Mouse (Mus musculus) liver, adult 2 months (tissue): ENCODE measurements around the gene Atxn7l1. TPM values are rescaled to one million over a fixed set of nuclear protein-coding genes. Genes with fewer than 3 reads are reported as not detected.

Experiments used
- DNase-seq: peaks from one replicate; pipeline ENCODE4 v3.0.0-alpha.2; 2011; ENCODE audit warnings: low read depth, low spot score; ENCODE audit errors: extremely low read depth
- H3K27ac ChIP-seq: fragments of 200-500 bp; replicated peaks from 2 replicates; pipeline ENCODE4 v1.5.1; 2012; ENCODE audit warnings: low read depth, mild to moderate bottlenecking, control low read depth, inconsistent platforms, low read length; ENCODE audit not compliant: insufficient read depth
- H3K27me3 ChIP-seq: fragments of 200-500 bp; 2 replicates; pipeline ENCODE4 v1.6.1; 2012; ENCODE audit warnings: mild to moderate bottlenecking, moderate library complexity, low read length, inconsistent platforms; ENCODE audit not compliant: control insufficient read depth, insufficient read depth
- H3K36me3 ChIP-seq: fragments of 200-500 bp; 2 replicates; pipeline ENCODE4 v1.6.1; 2012; ENCODE audit warnings: low read length, inconsistent platforms; ENCODE audit not compliant: control insufficient read depth, insufficient read depth
- H3K4me1 ChIP-seq: fragments of 200-500 bp; 2 replicates; pipeline ENCODE4 v1.6.1; 2011; ENCODE audit warnings: low read length; ENCODE audit not compliant: control insufficient read depth, insufficient read depth
- H3K4me3 ChIP-seq: fragments of 200-500 bp; 2 replicates; pipeline ENCODE4 v1.5.1; 2011; ENCODE audit warnings: low read depth, mild to moderate bottlenecking, control low read depth, low read length, moderate library complexity; ENCODE audit not compliant: insufficient read depth
- H3K79me2 ChIP-seq: fragments of 200-500 bp; 2 replicates; pipeline ENCODE4 v1.6.1; 2012; ENCODE audit warnings: inconsistent platforms, mild to moderate bottlenecking, low read length, moderate library complexity; ENCODE audit not compliant: control insufficient read depth, insufficient read depth
- H3K9ac ChIP-seq: fragments of 200-500 bp; 2 replicates; pipeline ENCODE4 v1.6.1; 2012; ENCODE audit warnings: low read depth, mild to moderate bottlenecking, control low read depth, inconsistent platforms, low read length
- CTCF ChIP-seq: fragments of 200-500 bp; IDR thresholded peaks from 2 replicates; pipeline ENCODE4 v1.5.1; 2011; ENCODE audit warnings: low read depth, low read length, control low read depth
- POLR2A ChIP-seq: fragments of 200-500 bp; IDR thresholded peaks from 2 replicates; pipeline ENCODE4 v1.6.1; 2011; ENCODE audit warnings: low read length, control low read depth; ENCODE audit not compliant: insufficient read depth; ENCODE audit errors: extremely low read depth
- WGBS: fragments of 180-500 bp; shearing (Covaris S2); methylation state at CpG from one replicate; pipeline ENCODE4 v1.1.7; 2018; 5-methylcytosine and 5-hydroxymethylcytosine counted together
- polyA plus RNA-seq: library from polyadenylated mRNA; depleted of rRNA; stranded (reverse); fragments of >200 nt; gene quantifications from 2 replicates; pipeline ENCODE4 v1.2.3, GENCODE M21; 2012; rRNA removed
- total RNA-seq: library from RNA; depleted of rRNA; stranded (reverse); fragments of >200 nt; gene quantifications from 2 replicates; pipeline ENCODE4 v1.2.3, GENCODE M21; 2014; rRNA removed

The Atxn7l1 gene
- total and polyA plus RNA-seq, 2 experiments, result 6.1 to 16.2 TPM

DNA sequence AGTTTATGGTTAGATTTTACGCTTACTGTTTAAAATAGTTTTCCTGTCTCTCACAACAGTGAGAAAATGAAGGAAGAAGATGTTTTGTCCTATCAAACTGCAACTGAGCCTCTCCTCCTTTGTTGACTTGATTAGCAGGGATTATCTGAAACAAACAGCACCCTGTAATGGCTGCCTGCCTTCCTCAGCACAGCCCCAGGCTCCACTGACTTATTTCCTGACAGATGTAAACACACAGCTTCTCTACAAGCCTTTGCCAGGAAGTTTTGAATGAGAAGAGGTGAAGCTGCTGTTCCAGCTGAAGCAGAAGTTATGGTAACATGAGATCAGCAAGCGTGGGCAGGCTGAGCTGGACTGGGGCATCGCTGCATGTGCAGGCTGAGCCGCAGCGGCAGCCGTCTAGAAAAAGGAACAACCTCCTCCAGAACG lies 255.8 kb downstream of the Atxn7l1 start:
- no peak overlapping the region for H3K9ac ChIP-seq
- 55% methylated on average over 7 of the region's 7 CpGs for WGBS
- no peaks in the 10 kb centered on the region for H3K4me1 ChIP-seq
- H3K36me3 ChIP-seq, result no peaks in the 10 kb centered on the region
- no peak overlapping the region for H3K27ac ChIP-seq
- no peaks in the 10 kb centered on the region for H3K79me2 ChIP-seq
- no peak for DNase-seq
- no peak overlapping the region for H3K4me3 ChIP-seq
- TF ChIP-seq POLR2A (no peak), CTCF (no peak)
- H3K27me3 ChIP-seq, result no peaks in the 10 kb centered on the region; the same call in 1 of the 2 replicates

DNA sequence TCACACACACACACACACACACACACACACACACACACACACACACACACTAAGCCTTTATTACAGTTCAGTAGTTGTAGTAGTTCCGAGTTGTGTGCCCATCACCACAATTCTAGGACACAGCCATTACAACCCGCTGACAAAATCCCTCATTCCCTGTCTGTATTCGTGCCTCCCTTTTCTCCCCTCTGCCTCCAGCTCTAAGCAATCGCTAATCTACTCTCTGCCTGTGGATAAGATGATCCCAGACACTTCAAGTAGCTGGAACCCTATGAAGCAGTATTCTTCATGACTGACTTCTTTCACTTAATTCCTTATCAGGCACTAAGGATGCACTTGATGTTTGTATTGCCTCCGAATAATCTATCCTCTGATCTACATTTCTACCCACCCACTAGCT lies 257.5 kb downstream of the Atxn7l1 start:
- H3K4me1 ChIP-seq, result no peaks in the 10 kb centered on the region
- no peaks in the 10 kb centered on the region for H3K79me2 ChIP-seq
- H3K27me3 ChIP-seq, result no peaks in the 10 kb centered on the region; the same call in 1 of the 2 replicates
- DNase-seq, result no peak
- no peak for TF ChIP-seq POLR2A
- no peak for TF ChIP-seq CTCF
- WGBS, result 67% methylated on average over 5 of the region's 5 CpGs
- no peak overlapping the region for H3K27ac ChIP-seq
- H3K36me3 ChIP-seq, result no peaks in the 10 kb centered on the region
- H3K4me3 ChIP-seq, result no peak overlapping the region
- no peak overlapping the region for H3K9ac ChIP-seq

DNA sequence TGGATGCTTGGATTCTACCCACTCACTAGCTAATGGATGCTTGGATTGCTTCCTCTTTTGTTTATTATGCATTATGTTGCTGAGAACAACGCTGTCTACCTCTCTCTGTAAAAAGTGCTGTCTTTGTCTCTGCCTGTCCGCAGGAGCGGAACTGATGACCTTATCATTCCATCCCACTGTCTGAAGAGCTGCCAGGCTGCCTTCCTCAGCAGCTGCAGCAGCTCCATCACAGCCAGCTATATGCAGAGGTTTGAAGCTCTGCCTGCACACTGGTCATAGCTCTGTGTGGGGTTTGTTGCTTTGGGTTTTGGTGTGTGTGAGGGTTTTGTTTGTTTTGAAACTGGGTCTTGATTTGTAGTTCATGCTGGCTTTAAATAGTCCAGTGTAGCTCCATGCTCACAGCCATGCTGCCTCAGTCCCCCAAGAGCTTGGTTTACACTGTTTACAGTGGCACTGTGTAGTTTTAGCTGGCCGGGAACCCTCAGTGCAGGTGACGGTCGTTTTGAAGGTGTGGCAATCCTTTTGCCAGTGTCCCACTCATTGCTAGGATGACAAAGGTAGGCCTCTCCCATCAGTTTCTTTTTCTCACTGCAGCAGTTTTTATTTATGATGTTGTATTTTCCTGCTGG lies 258.0 kb downstream of the Atxn7l1 start:
- no peak overlapping the region for H3K27ac ChIP-seq
- H3K4me1 ChIP-seq, result no peaks in the 10 kb centered on the region
- H3K9ac ChIP-seq, result no peak overlapping the region
- no peak for DNase-seq
- no peaks in the 10 kb centered on the region; the same call in 1 of the 2 replicates for H3K27me3 ChIP-seq
- H3K36me3 ChIP-seq, result no peaks in the 10 kb centered on the region
- no peak for TF ChIP-seq POLR2A
- no peak for TF ChIP-seq CTCF
- WGBS, result 62% methylated on average over 6 of the region's 6 CpGs
- no peak overlapping the region for H3K4me3 ChIP-seq
- no peaks in the 10 kb centered on the region for H3K79me2 ChIP-seq

DNA sequence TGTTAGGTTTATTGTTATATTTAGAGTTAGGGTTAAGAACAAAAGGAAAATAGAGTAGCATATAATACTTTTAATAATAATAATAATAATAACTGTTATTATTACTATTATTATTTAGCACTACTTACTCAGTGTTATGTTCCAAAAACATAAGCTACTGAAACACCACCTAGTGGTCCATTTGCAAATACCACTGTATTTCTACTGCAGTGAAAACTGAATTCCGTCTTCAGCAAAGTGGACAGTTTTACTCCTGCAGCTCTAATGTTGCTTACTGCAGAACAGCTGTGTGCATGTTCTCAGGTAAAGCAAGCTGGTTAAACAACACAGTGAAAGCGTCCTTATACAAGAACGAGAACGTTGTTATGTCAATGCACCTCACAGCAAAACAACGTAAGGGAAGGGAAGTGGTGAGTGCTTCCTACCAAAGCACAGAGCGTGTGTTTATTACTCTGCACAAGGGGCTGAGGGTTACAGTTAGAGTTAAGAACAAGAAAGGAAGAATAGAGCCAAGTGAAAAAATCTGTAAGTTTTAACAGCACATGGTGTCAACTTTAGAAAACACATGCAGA lies 264.2 kb downstream of the Atxn7l1 start:
- H3K4me3 ChIP-seq, result no peak overlapping the region
- no peaks in the 10 kb centered on the region for H3K79me2 ChIP-seq
- no peaks in the 10 kb centered on the region for H3K36me3 ChIP-seq
- 53% methylated on average over 6 of the region's 6 CpGs for WGBS
- TF ChIP-seq POLR2A, result no peak
- TF ChIP-seq CTCF, result no peak
- no peaks in the 10 kb centered on the region for H3K27me3 ChIP-seq
- DNase-seq, result no peak
- H3K9ac ChIP-seq, result no peak overlapping the region
- H3K4me1 ChIP-seq, result no peaks in the 10 kb centered on the region
- H3K27ac ChIP-seq, result no peak overlapping the region

Other genes with a start within 250 kb of the Atxn7l1 start
- gene Sypl, start 193.8 kb upstream of the Atxn7l1 start, total RNA-seq, result 38.6 and 42.0 TPM in 2 replicates
- 41.2 and 48.4 TPM in 2 replicates for gene Sypl, start 193.8 kb upstream of the Atxn7l1 start, polyA plus RNA-seq
- not detected in 2 replicates for gene Cdhr3, start 54.8 kb upstream of the Atxn7l1 start, total RNA-seq
- not detected in 2 replicates for gene Cdhr3, start 54.8 kb upstream of the Atxn7l1 start, polyA plus RNA-seq
- gene Efcab10, start 247.2 kb downstream of the Atxn7l1 start, total RNA-seq, result not detected in 2 replicates
- not detected in 2 replicates for gene Efcab10, start 247.2 kb downstream of the Atxn7l1 start, polyA plus RNA-seq